Mouse (Mus musculus) lung, embryonic 14.5 days (tissue): ENCODE measurements around the gene Ccdc148. TPM values are rescaled to one million over a fixed set of nuclear protein-coding genes. Genes with fewer than 3 reads are reported as not detected.

ENCODE experiments used
- ATAC-seq: fragments of 200-750 bp; cut with Nextera tagmentation; 2 replicates; pipeline ENCODE4 v1.8.0; 2017; ENCODE audit warnings: mild to moderate bottlenecking, moderate TSS enrichment, moderate library complexity; ENCODE audit not compliant: insufficient read depth
- DNase-seq: peaks from one replicate; pipeline ENCODE4 v3.0.0-alpha.2; 2015
- H3K27ac ChIP-seq: fragments of 300-500 bp; sonication (generic); 2 replicates; pipeline ENCODE4 v1.5.1; 2014; ENCODE audit warnings: low read depth, mild to moderate bottlenecking, moderate library complexity
- H3K27me3 ChIP-seq: fragments of 300-500 bp; sonication (generic); 2 replicates; pipeline ENCODE4 v1.6.1; 2014; ENCODE audit warnings: low read length, control low read depth; ENCODE audit not compliant: insufficient read depth
- H3K36me3 ChIP-seq: fragments of 300-500 bp; sonication (generic); 2 replicates; pipeline ENCODE4 v1.6.1; 2014; ENCODE audit warnings: control low read depth; ENCODE audit not compliant: insufficient read depth
- H3K4me1 ChIP-seq: fragments of 300-500 bp; sonication (generic); 2 replicates; pipeline ENCODE4 v1.6.1; 2014; ENCODE audit warnings: antibody characterized with exemption, control low read depth; ENCODE audit not compliant: insufficient read depth
- H3K4me2 ChIP-seq: fragments of 300-500 bp; sonication (generic); 2 replicates; pipeline ENCODE4 v1.6.1; 2014; ENCODE audit warnings: mild to moderate bottlenecking
- H3K4me3 ChIP-seq: fragments of 300-500 bp; sonication (generic); 2 replicates; pipeline ENCODE4 v1.5.1; 2014; ENCODE audit warnings: low read depth, low read length
- H3K9ac ChIP-seq: fragments of 300-500 bp; sonication (generic); 2 replicates; pipeline ENCODE4 v1.6.1; 2014
- H3K9me3 ChIP-seq: fragments of 300-500 bp; sonication (generic); 2 replicates; pipeline ENCODE4 v1.6.1; 2016; ENCODE audit warnings: low read depth, low read length, control low read depth
- CTCF ChIP-seq: IDR thresholded peaks from 2 replicates; pipeline ENCODE4 v1.5.1; 2016; ENCODE audit warnings: antibody characterized with exemption, low read depth
- WGBS: fragments of 180-500 bp; shearing (Covaris S2); extraction: QIAGEN DNeasy Blood & Tissue Kit; methylation state at CpG from one replicate; pipeline ENCODE4 v1.1.7; 2014; 5-methylcytosine and 5-hydroxymethylcytosine counted together
- polyA plus RNA-seq: library from polyadenylated mRNA; unstranded; fragments of >200 nt; fragmentation: Nextera tagmentation; extraction: Ambion mirVana; gene quantifications from 2 replicates; pipeline ENCODE4 v1.2.1, GENCODE M21; 2014

Gene Ccdc148
- polyA plus RNA-seq, 1 experiment from 2014 or later: 1.1 TPM

DNA sequence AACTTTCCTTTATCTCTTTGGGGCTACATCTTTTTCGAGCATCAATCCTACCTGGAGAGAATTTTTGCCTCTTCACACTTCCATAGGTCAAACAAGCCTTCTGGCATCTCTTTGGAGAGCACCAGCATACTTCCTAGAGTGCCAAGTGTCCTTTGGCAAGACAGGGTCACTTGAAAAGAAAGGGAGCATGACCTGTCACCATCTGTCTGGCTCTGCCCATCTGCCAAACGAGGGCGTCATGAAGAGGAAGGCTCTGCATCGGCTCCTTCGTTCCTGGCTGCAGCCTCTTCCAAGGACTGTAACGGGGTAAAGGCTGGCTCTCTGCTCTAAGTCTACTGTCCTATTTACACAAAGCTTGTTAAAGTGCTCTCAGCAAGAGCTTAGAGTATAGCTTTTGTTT is 124.0 kb downstream of the Ccdc148 start:
- ATAC-seq: no peak
- WGBS: 44% methylated on average over 6 of the region's 6 CpGs
- H3K36me3 ChIP-seq: no peaks in the 10 kb centered on the region
- no peak for TF ChIP-seq CTCF
- H3K9me3 ChIP-seq: no peaks in the 10 kb centered on the region
- no peak for DNase-seq
- H3K27me3 ChIP-seq: no peaks in the 10 kb centered on the region
- H3K4me2 ChIP-seq: no peak overlapping the region
- H3K4me1 ChIP-seq: no peaks in the 10 kb centered on the region
- H3K27ac ChIP-seq: no peak overlapping the region
- no peak overlapping the region for H3K4me3 ChIP-seq
- H3K9ac ChIP-seq: no peak overlapping the region

- ATAC-seq: no peak
- H3K4me2 ChIP-seq: no peak overlapping the region
- DNase-seq: no peak
- H3K9me3 ChIP-seq: no peaks in the 10 kb centered on the region
- no peaks in the 10 kb centered on the region for H3K4me1 ChIP-seq
- H3K36me3 ChIP-seq: no peaks in the 10 kb centered on the region
- H3K9ac ChIP-seq: no peak overlapping the region
- H3K27ac ChIP-seq: no peak overlapping the region
- no peak overlapping the region for H3K4me3 ChIP-seq
- WGBS: 84% methylated on average over 3 of the region's 3 CpGs
- no peak for TF ChIP-seq CTCF
- H3K27me3 ChIP-seq: no peaks in the 10 kb centered on the region
Observed at GRCm38 (mm10) chr2:59035206-59035605, 125.3 kb downstream of the Ccdc148 start.

- Histone ChIP-seq H3K9ac (no peak overlapping the region), H3K27me3 (no peaks in the 10 kb centered on the region), H3K36me3 (no peaks in the 10 kb centered on the region), H3K9me3 (no peaks in the 10 kb centered on the region), H3K27ac (no peak overlapping the region), H3K4me1 (no peaks in the 10 kb centered on the region), H3K4me3 (no peak overlapping the region), H3K4me2 (no peak overlapping the region)
- no peak for ATAC-seq
- no peak for DNase-seq
- WGBS: 83% methylated on average over 6 of the region's 6 CpGs
- TF ChIP-seq CTCF: no peak
Observed at GRCm38 (mm10) chr2:59034281-59034680, 126.2 kb downstream of the Ccdc148 start.

GRCm38 (mm10) chr2:59024558-59024957 is 135.9 kb downstream of the Ccdc148 start:
- Histone ChIP-seq H3K9me3 (no peaks in the 10 kb centered on the region), H3K27me3 (no peaks in the 10 kb centered on the region), H3K4me3 (no peak overlapping the region), H3K27ac (no peak overlapping the region), H3K4me1 (no peaks in the 10 kb centered on the region), H3K9ac (no peak overlapping the region), H3K36me3 (no peaks in the 10 kb centered on the region), H3K4me2 (no peak overlapping the region)
- DNase-seq: no peak
- no peak for ATAC-seq
- 82% methylated on average over 3 of the region's 3 CpGs for WGBS
- no peak for TF ChIP-seq CTCF

- H3K9ac ChIP-seq: no peak overlapping the region
- H3K9me3 ChIP-seq: no peaks in the 10 kb centered on the region
- H3K27me3 ChIP-seq: no peaks in the 10 kb centered on the region
- no peak for TF ChIP-seq CTCF
- ATAC-seq (no peak), DNase-seq (no peak)
- H3K4me2 ChIP-seq: no peak overlapping the region
- H3K4me1 ChIP-seq: no peaks in the 10 kb centered on the region
- H3K27ac ChIP-seq: no peak overlapping the region
- no peak overlapping the region for H3K4me3 ChIP-seq
- no peaks in the 10 kb centered on the region for H3K36me3 ChIP-seq
- WGBS: 84% methylated on average over 5 of the region's 5 CpGs
Observed at GRCm38 (mm10) chr2:59007356-59007755, 153.1 kb downstream of the Ccdc148 start.

DNA sequence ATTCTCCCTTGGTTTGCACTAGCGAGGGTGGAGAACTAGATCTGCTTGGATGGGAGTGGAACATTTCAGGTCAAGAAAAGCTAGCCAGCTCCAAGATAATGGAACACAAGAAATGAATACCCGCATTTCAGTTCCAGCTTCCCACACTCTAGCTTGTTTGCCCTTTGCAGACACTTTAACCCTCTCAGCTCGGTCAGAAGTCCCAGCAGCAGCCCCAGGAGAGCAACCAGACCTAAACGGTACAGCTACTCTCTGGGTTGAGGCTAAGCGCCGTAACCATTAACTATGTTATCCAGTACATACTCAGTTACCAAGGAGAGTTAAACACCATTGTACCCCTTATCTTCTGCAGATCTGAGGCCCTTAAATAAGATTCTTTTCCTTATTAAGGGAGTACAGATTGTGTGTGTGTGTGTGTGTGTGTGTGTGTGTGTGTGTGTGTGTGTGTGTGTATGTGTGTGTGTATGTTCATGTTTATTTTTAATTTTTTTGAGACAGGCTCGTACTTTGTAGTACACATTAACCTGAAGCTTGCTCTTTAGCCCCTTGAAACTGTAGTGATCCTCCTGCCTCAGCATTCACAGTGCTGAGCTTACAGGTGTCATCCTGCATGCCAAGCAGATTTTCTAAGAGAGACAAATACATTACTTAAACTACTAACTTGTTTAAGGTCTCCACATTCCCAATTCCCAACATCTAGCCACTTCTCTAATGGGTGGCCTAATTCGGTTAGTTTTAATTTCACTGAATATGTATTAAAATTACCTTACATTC is 153.7 kb downstream of the Ccdc148 start:
- no peak overlapping the region for H3K27ac ChIP-seq
- no peaks in the 10 kb centered on the region for H3K27me3 ChIP-seq
- no peak for TF ChIP-seq CTCF
- no peaks in the 10 kb centered on the region for H3K4me1 ChIP-seq
- 75% methylated on average over 8 of the region's 8 CpGs for WGBS
- ATAC-seq (no peak), DNase-seq (no peak)
- H3K4me2 ChIP-seq: no peak overlapping the region
- H3K36me3 ChIP-seq: no peaks in the 10 kb centered on the region
- H3K9ac ChIP-seq: no peak overlapping the region
- H3K9me3 ChIP-seq: no peaks in the 10 kb centered on the region
- H3K4me3 ChIP-seq: no peak overlapping the region

- TF ChIP-seq CTCF: no peak
- Histone ChIP-seq H3K9me3 (no peaks in the 10 kb centered on the region), H3K4me3 (no peak overlapping the region), H3K4me2 (no peak overlapping the region), H3K4me1 (no peaks in the 10 kb centered on the region), H3K9ac (no peak overlapping the region), H3K27ac (no peak overlapping the region), H3K36me3 (no peaks in the 10 kb centered on the region), H3K27me3 (no peaks in the 10 kb centered on the region)
- DNase-seq (no peak), ATAC-seq (no peak)
- 65% methylated on average over 2 of the region's 2 CpGs for WGBS
Observed at GRCm38 (mm10) chr2:58997151-58997550, 163.3 kb downstream of the Ccdc148 start.
